Mouse (Mus musculus) embryo, embryonic 10 days (tissue): Measurements from ENCODE around the gene Rab30.

Source experiments
- DNase-seq: peaks from one replicate; pipeline ENCODE4 v3.0.0-alpha.2; 2015; ENCODE audit warnings: low spot score

Rab30 gene

GRCm38 (mm10) chr7:92842254-92842653 is 100.9 kb downstream of the Rab30 start:
- DNase-seq, result no peak

- no peak for DNase-seq
These were observed 106.8 kb downstream of the Rab30 start for GRCm38 (mm10) chr7:92848246-92848645.

- peak; percentile 78 for DNase-seq
These were observed 125.1 kb downstream of the Rab30 start for GRCm38 (mm10) chr7:92866526-92866925.

GRCm38 (mm10) chr7:92870161-92870560 is 128.8 kb downstream of the Rab30 start:
- DNase-seq, result no peak

- DNase-seq, result no peak
These were observed 130.2 kb downstream of the Rab30 start for GRCm38 (mm10) chr7:92871596-92871995.

- DNase-seq, result peak; percentile 93
These were observed 132.8 kb downstream of the Rab30 start, which contains the start of the genes Ddias and Prcp for GRCm38 (mm10) chr7:92874116-92874675. Gene Ddias (minus strand): TSS chr7:92874247. Gene Prcp (plus strand): TSS chr7:92874470.

- DNase-seq, result peak; percentile 97
These were observed 133.5 kb downstream of the Rab30 start for GRCm38 (mm10) chr7:92874761-92875408.

GRCm38 (mm10) chr7:92876066-92876465 is 134.7 kb downstream of the Rab30 start:
- DNase-seq, result peak; percentile 5

GRCm38 (mm10) chr7:92876538-92876937 is 135.1 kb downstream of the Rab30 start:
- peak; percentile 16 for DNase-seq

- no peak for DNase-seq
These were observed 137.3 kb downstream of the Rab30 start for GRCm38 (mm10) chr7:92878575-92879285.

GRCm38 (mm10) chr7:92883850-92884716 is 142.7 kb downstream of the Rab30 start:
- no peak for DNase-seq

- no peak for DNase-seq
These were observed 143.7 kb downstream of the Rab30 start for GRCm38 (mm10) chr7:92884998-92885660.

- DNase-seq, result peak; percentile 11
These were observed 145.4 kb downstream of the Rab30 start for GRCm38 (mm10) chr7:92886801-92887200.

GRCm38 (mm10) chr7:92887230-92887629 is 145.8 kb downstream of the Rab30 start:
- DNase-seq, result no peak

GRCm38 (mm10) chr7:92890211-92890610 is 148.8 kb downstream of the Rab30 start:
- DNase-seq, result peak; percentile 51

- DNase-seq, result no peak
These were observed 149.3 kb downstream of the Rab30 start for GRCm38 (mm10) chr7:92890618-92891230.

GRCm38 (mm10) chr7:92893478-92893877 is 152.1 kb downstream of the Rab30 start:
- peak; percentile 36 for DNase-seq
